Mouse (Mus musculus) bone marrow macrophage, adult 2 months (primary cell): Measurements from ENCODE around the gene Foxq1.

Experiments used
- CTCF ChIP-seq: IDR thresholded peaks from 2 replicates; pipeline ENCODE4 v1.5.1; 2012; ENCODE audit warnings: low read depth, mild to moderate bottlenecking, low read length, moderate library complexity
- POLR2A ChIP-seq: IDR thresholded peaks from 2 replicates; pipeline ENCODE4 v1.6.1; 2012; ENCODE audit warnings: mild to moderate bottlenecking, low read depth, low read length, borderline replicate concordance

DNA sequence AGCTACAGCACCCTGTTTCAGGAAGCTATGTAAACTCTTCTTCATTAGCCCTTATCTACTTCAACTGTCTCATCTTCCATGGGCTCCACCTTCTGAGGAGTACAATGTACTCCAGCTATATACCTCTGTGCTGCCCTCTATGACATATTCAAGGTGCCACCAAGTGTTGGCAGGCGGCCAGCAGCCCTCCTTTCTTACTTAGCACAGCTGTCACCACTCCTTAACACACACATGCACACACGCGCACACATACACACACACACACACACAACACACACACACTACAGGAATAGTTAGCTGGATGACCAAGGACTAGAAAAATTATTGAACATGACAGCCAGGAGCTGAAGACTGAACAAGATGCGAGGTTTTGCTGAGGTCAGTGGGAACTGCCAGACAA lies 31.0 kb upstream of the Foxq1 start:
- TF ChIP-seq CTCF (no peak), POLR2A (no peak)
